Mouse (Mus musculus): ENCODE measurements at regions not wholly inside any gene's neighbourhood (a gene's known extent, or its start where the extent isn't known, plus 50 kb on each side); places are given as distances from the start of the nearest gene placed in this dataset.

GRCm38 (mm10) chr11:35006773-35007567 lies 114.1 kb upstream of the Slit3 start:
- Histone ChIP-seq H3K4me1 (peaks cover 18% of the 10 kb centered on the region), H3K27me3 (no peaks in the 10 kb centered on the region), H3K9ac (no peak overlapping the region), H3K27ac (no peak overlapping the region), H3K36me3 (replicated peaks) (no peaks in the 10 kb centered on the region), H3K9me3 (no peaks in the 10 kb centered on the region), H3K4me2 (no peak overlapping the region), H3K4me3 (replicated peaks) (no peak overlapping the region)
- 50% methylated on average over 20 of the region's 20 CpGs for WGBS
- ATAC-seq (ENCODE audit: low FRiP score), result no peak

DNA sequence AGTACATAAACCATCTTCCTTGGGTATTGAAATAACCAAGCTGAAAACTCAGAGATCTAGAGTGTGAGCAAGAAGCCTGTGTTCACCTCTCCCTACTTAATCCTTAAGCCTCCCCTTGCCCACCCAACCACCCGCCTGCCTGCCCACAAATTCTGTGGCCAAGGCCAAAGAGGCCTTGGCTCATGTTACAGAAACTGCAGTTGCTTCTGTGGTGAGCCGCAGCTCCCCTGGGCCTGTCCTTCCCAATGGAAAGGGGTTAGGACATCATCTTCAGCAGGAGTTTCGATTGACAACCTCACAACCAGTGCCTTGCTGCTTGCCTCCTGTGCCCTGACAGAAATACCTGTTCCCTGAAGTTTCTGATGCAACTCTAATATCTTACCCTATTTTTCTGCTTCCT lies 115.9 kb upstream of the Slit3 start:
- Histone ChIP-seq H3K4me1 (peaks cover 13% of the 10 kb centered on the region), H3K9me3 (no peaks in the 10 kb centered on the region)
- WGBS, result 65% methylated on average over 3 of the region's 3 CpGs

DNA sequence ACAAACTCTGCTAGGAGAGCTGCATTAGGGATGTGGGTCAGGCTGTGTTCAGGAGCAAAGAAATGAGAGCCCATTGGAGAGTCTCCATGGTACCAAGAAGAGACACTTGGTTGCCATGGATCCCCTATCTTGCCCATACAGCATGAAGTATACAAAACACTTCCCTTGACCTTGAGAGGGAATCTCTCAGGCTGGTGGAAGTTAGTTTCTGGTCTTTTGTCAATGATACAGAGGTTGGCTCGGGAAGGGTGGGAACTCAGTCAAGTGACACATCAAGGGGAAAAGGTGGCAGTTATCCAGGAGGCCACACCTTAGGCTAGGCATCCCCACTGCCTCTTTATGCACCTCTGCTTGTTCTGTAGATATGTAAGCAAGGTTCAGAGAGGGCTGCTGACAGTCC lies 116.6 kb upstream of the Slit3 start:
- H3K4me3 ChIP-seq (replicated peaks), result no peak overlapping the region
- ATAC-seq (ENCODE audit: low FRiP score), result no peak
- no peak overlapping the region for H3K27ac ChIP-seq
- H3K9me3 ChIP-seq, result no peaks in the 10 kb centered on the region
- H3K36me3 ChIP-seq (replicated peaks), result no peaks in the 10 kb centered on the region
- H3K4me2 ChIP-seq, result no peak overlapping the region
- 73% methylated on average over 1 of the region's 1 CpGs for WGBS
- H3K4me1 ChIP-seq, result peaks cover 13% of the 10 kb centered on the region
- H3K9ac ChIP-seq, result no peak overlapping the region
- H3K27me3 ChIP-seq, result no peaks in the 10 kb centered on the region

More for the DNA sequence above, 115.9 kb upstream of the Slit3 start:
- no peak for ATAC-seq (ENCODE audit: low FRiP score)
- Histone ChIP-seq H3K36me3 (replicated peaks) (no peaks in the 10 kb centered on the region), H3K27me3 (no peaks in the 10 kb centered on the region), H3K4me2 (no peak overlapping the region), H3K27ac (no peak overlapping the region), H3K4me3 (replicated peaks) (no peak overlapping the region), H3K9ac (no peak overlapping the region)

DNA sequence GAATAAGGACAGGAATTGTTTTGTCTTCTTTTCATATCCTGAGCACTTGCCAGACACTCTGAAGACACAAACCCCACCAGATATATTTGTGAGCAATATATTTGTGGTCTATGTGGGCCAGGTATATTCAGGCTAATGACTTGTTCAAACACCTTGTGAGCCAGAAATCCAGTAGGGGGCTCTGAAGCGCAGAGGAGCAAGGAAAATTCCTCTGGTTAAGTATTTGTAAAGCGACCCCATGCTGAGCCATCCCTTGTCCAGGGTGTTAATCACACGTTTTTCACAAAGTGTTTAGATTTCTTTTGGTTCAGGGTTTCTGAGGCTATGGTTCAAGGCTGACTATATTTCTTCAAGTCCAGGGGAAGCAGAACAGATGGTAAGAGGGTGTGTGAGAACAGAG lies 117.1 kb upstream of the Slit3 start:
- no peaks in the 10 kb centered on the region for H3K9me3 ChIP-seq
- 32% methylated on average over 3 of the region's 3 CpGs for WGBS
- no peak overlapping the region for H3K27ac ChIP-seq
- H3K27me3 ChIP-seq, result no peaks in the 10 kb centered on the region
- ATAC-seq (ENCODE audit: low FRiP score), result no peak
- H3K4me2 ChIP-seq, result no peak overlapping the region
- H3K9ac ChIP-seq, result no peak overlapping the region
- no peak overlapping the region for H3K4me3 ChIP-seq (replicated peaks)
- H3K4me1 ChIP-seq, result peaks cover 13% of the 10 kb centered on the region
- H3K36me3 ChIP-seq (replicated peaks), result no peaks in the 10 kb centered on the region

GRCm38 (mm10) chr11:34997906-34998305 lies 123.1 kb upstream of the Slit3 start:
- Histone ChIP-seq H3K4me1 (no peaks in the 10 kb centered on the region), H3K4me2 (no peak overlapping the region), H3K9ac (no peak overlapping the region), H3K27ac (no peak overlapping the region), H3K9me3 (no peaks in the 10 kb centered on the region), H3K27me3 (no peaks in the 10 kb centered on the region), H3K4me3 (replicated peaks) (no peak overlapping the region), H3K36me3 (replicated peaks) (no peaks in the 10 kb centered on the region)
- WGBS, result 92% methylated on average over 2 of the region's 2 CpGs
- ATAC-seq (ENCODE audit: low FRiP score), result no peak

GRCm38 (mm10) chr11:34995515-34995914 lies 125.5 kb upstream of the Slit3 start:
- H3K9me3 ChIP-seq, result no peaks in the 10 kb centered on the region
- no peaks in the 10 kb centered on the region for H3K27me3 ChIP-seq
- WGBS, result 86% methylated on average over 4 of the region's 4 CpGs
- H3K4me1 ChIP-seq, result no peaks in the 10 kb centered on the region
- H3K4me3 ChIP-seq (replicated peaks), result no peak overlapping the region
- no peak for ATAC-seq (ENCODE audit: low FRiP score)
- H3K27ac ChIP-seq, result no peak overlapping the region
- H3K36me3 ChIP-seq (replicated peaks), result no peaks in the 10 kb centered on the region
- H3K9ac ChIP-seq, result no peak overlapping the region
- no peak overlapping the region for H3K4me2 ChIP-seq

DNA sequence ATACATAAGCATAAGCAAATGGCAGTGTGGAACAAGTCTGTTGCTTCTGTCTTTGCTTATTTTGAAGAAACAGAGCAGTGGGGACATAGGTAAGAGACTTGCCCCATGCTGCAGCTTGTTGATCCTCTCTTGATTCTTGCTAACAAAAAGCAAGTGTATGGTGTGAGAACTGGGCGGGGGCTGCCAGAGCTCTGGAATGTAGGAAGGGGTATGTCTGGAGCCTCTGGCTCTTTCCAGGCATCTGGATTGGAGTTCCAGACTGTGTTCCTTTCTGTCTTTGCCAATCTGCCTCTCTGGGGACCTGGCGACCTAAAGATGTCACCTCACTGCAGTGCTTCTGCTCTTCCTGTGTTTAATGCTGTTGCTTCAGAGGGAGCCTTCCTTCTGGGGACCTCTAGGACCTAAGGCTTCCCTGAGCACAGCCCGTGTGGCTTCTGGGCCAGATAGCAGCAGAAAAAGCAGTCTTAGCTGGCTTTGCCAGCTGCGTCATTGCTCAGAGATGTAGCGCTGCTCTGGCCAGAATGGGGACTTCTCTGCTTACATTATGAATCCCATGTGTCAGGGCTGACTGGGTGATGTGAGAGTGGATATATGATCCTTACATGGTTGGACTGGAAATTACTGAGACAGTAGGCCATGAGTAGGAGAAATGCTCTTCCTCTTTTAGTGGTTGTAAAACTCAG lies 138.1 kb upstream of the Slit3 start:
- no peak overlapping the region for H3K9ac ChIP-seq
- no peaks in the 10 kb centered on the region for H3K9me3 ChIP-seq
- H3K4me1 ChIP-seq, result no peaks in the 10 kb centered on the region
- H3K4me3 ChIP-seq (replicated peaks), result no peak overlapping the region
- no peak for ATAC-seq (ENCODE audit: low FRiP score)
- 68% methylated on average over 5 of the region's 5 CpGs for WGBS
- H3K36me3 ChIP-seq (replicated peaks), result no peaks in the 10 kb centered on the region
- H3K4me2 ChIP-seq, result no peak overlapping the region
- no peaks in the 10 kb centered on the region for H3K27me3 ChIP-seq
- no peak overlapping the region for H3K27ac ChIP-seq

DNA sequence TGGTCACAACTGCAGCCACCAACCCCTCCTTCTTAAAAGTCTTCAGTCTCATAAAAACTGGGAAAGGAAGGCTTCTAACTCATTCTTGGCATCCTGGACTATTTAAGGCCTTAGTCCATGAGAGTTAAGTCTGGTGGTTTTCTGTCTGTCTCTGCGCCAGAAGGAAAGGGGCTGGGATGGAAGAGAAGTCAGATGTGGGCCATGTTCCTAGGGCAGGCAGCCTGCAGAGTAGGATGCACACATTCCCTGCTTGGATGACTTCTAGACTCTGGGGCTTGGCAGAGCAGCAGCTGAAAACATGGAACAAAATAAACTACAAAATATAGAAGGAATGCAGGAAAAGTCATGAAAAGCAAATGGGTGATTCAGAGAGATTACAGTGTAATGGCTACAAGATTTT lies 140.8 kb upstream of the Slit3 start:
- Histone ChIP-seq H3K9ac (no peak overlapping the region), H3K4me2 (no peak overlapping the region), H3K4me3 (replicated peaks) (no peak overlapping the region), H3K36me3 (replicated peaks) (no peaks in the 10 kb centered on the region), H3K27me3 (no peaks in the 10 kb centered on the region), H3K27ac (no peak overlapping the region), H3K4me1 (no peaks in the 10 kb centered on the region), H3K9me3 (no peaks in the 10 kb centered on the region)
- 89% methylated on average over 1 of the region's 1 CpGs for WGBS
- no peak for ATAC-seq (ENCODE audit: low FRiP score)

GRCm38 (mm10) chr11:34977861-34978260 lies 143.2 kb upstream of the Slit3 start:
- no peaks in the 10 kb centered on the region for H3K27me3 ChIP-seq
- H3K27ac ChIP-seq, result no peak overlapping the region
- no peak overlapping the region for H3K4me3 ChIP-seq (replicated peaks)
- H3K4me2 ChIP-seq, result no peak overlapping the region
- no peak overlapping the region for H3K9ac ChIP-seq
- H3K4me1 ChIP-seq, result no peaks in the 10 kb centered on the region
- H3K9me3 ChIP-seq, result no peaks in the 10 kb centered on the region
- H3K36me3 ChIP-seq (replicated peaks), result no peaks in the 10 kb centered on the region
- no peak for ATAC-seq (ENCODE audit: low FRiP score)
- WGBS, result 83% methylated on average over 7 of the region's 7 CpGs

DNA sequence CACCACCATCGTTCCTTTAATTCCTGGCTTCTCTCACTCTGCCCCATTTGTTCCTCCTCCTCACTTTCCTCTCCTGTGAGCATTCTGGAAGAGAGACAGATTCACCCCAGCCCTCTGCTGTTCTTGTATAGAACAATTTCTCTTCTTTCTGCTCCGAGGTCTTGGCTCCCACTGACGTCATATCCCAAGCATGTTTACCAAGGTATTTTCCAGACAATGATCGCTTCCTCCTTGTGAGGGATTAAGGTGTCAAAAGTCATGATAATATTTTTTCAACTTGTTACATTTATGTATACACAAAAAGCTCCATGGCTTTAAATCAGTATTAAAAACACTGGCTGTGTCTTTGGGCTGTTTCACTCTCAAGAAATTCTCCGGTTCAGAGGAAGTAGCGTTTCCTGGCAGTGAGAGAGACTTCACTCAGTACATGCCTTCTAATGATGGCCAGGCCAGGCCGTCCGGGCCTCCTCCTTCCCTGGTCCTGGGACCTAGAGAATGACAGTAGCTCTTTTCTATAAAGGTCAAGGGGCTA lies 142.4 kb upstream of the Spdl1 start:
- no peak for ATAC-seq (ENCODE audit: low FRiP score)
- Histone ChIP-seq H3K9ac (no peak overlapping the region), H3K36me3 (replicated peaks) (no peaks in the 10 kb centered on the region), H3K4me1 (no peaks in the 10 kb centered on the region), H3K27me3 (no peaks in the 10 kb centered on the region), H3K4me3 (replicated peaks) (no peak overlapping the region), H3K27ac (no peak overlapping the region), H3K9me3 (no peaks in the 10 kb centered on the region), H3K4me2 (no peak overlapping the region)
- WGBS, result 80% methylated on average over 8 of the region's 8 CpGs

DNA sequence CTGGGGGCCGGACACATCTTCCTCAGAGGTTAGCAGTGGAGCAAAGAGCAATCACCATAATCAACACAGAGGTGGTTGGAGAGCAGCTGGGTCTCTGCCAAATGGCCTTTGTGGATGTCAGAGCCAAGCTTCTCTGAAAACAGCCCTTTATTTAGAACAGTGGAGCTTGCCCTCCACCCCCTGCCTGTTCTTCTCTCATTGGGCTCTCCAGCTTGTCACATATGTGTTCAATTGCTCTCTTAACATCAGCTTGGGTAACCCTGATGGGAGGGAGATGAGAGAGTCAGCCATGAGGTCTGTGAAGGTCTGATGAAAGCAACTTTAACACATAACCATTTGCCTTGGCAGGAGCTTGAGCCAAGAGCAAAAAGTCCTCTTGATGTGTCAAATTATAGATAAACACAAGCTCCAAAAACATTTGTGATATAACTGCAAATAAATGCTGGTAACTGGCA lies 140.1 kb upstream of the Spdl1 start:
- Histone ChIP-seq H3K9me3 (no peaks in the 10 kb centered on the region), H3K36me3 (replicated peaks) (no peaks in the 10 kb centered on the region), H3K27ac (no peak overlapping the region), H3K9ac (no peak overlapping the region), H3K4me3 (replicated peaks) (no peak overlapping the region), H3K4me2 (no peak overlapping the region), H3K27me3 (no peaks in the 10 kb centered on the region), H3K4me1 (no peaks in the 10 kb centered on the region)
- ATAC-seq (ENCODE audit: low FRiP score), result no peak
- WGBS, result 81% methylated on average over 1 of the region's 1 CpGs

GRCm38 (mm10) chr11:34973012-34973411 lies 139.6 kb upstream of the Spdl1 start:
- H3K36me3 ChIP-seq (replicated peaks), result no peaks in the 10 kb centered on the region
- no peak overlapping the region for H3K4me2 ChIP-seq
- H3K9ac ChIP-seq, result no peak overlapping the region
- no peak overlapping the region for H3K27ac ChIP-seq
- 82% methylated on average over 5 of the region's 5 CpGs for WGBS
- H3K9me3 ChIP-seq, result no peaks in the 10 kb centered on the region
- no peaks in the 10 kb centered on the region for H3K27me3 ChIP-seq
- H3K4me1 ChIP-seq, result no peaks in the 10 kb centered on the region
- ATAC-seq (ENCODE audit: low FRiP score), result no peak
- no peak overlapping the region for H3K4me3 ChIP-seq (replicated peaks)

DNA sequence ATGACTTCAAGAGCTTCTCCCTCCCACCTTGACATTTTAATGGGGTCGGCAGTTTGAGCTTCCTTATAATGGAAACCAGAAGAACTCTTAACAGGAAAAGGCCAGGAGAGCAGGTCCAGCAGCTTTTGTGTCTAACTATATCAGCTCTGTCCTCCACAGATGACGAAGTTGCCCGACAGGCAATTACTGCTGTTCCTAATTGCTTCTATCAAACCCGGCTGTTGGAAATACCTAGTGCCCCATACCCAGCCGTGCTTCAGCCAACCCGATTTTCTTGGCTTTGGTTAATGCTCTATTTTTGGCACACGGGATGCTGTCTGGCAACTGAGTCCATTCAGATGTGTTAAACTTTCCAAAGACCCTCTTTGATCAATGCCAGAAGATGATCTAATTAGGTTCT lies 125.8 kb upstream of the Spdl1 start:
- H3K4me1 ChIP-seq, result no peaks in the 10 kb centered on the region
- H3K27me3 ChIP-seq, result no peaks in the 10 kb centered on the region
- H3K36me3 ChIP-seq (replicated peaks), result no peaks in the 10 kb centered on the region
- ATAC-seq (ENCODE audit: low FRiP score), result no peak
- no peak overlapping the region for H3K4me2 ChIP-seq
- no peak overlapping the region for H3K4me3 ChIP-seq (replicated peaks)
- no peak overlapping the region for H3K9ac ChIP-seq
- WGBS, result 65% methylated on average over 7 of the region's 7 CpGs
- H3K27ac ChIP-seq, result no peak overlapping the region
- no peaks in the 10 kb centered on the region for H3K9me3 ChIP-seq
